Mouse (Mus musculus): ENCODE results near the gene Fam76a. TPM values are rescaled to one million over a fixed set of nuclear protein-coding genes. Genes with fewer than 3 reads are reported as not detected.
A peak's percentile ranks its signal among the peaks of the same experiment; 100 is the strongest.
"Not testable (repeated sequence)": the region's sequence is repeated elsewhere in the genome, so short reads cannot be mapped to it uniquely, and the experiment has no call there.

The Fam76a gene
- total RNA-seq, 4 experiments from 2014 or later: 31.5 to 35.9 (median 33.8) TPM

DNA sequence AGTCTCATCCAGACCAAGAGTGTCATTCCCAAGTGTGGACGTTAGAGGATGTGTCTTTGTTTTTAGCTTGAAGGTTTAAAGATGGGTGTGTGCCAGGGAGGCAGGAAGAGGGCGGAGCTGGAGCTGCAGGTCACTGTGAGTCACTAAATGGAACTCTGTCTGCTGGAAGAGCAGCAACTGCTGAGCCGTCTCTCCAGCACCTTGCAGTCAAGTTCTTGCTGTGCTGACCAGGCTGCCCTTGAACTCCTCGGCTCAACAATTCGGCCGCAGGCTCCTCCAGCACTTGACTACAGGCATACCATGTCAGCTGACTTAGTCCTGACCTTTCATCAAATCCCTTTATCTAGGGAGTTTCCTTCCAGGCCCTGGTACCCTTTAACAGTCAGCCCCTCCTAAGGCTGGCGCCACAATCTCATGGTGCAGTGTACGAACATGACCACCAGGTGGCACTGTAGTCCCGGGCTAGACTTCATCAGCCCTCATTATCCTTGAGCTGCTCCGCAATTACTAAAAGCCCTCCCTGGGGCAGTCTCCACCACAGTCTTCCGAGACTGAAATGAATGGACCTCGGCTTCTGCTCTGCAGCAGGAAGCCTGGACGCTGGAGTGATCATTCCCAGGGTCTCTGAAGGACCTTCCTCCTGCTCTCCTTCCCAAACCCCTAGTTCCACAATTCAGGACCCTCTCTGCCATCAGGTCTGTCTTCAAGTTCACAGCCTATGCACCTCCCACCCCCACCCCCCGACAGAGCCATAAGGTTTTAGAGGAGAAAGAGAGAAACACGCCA, 23.1 kb upstream of the Fam76a start:
- DNase-seq (ENCODE audit: low spot score in 2 of 2): peak; percentile 68 to 72

DNA sequence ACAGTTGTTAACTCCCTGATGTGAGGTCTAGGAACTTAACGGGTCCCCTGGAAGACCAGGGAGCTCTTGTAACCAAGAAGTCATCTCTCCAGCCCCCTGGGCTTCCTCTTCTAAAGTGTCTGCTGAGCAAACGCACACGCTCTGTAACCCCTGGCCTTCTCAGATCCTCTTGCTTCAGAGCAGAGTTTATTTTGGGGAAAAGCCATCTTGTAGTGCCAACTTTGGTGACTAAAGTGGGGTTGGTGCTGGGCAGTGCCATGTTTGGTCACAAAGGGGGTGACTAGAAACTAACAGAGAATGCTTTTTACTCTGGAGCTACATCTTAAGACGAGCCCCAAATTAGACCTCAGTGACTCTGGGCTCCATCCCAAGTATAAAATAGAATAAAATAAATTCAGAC, 22.4 kb upstream of the Fam76a start:
- DNase-seq (ENCODE audit: low spot score in 2 of 2): no peak

DNA sequence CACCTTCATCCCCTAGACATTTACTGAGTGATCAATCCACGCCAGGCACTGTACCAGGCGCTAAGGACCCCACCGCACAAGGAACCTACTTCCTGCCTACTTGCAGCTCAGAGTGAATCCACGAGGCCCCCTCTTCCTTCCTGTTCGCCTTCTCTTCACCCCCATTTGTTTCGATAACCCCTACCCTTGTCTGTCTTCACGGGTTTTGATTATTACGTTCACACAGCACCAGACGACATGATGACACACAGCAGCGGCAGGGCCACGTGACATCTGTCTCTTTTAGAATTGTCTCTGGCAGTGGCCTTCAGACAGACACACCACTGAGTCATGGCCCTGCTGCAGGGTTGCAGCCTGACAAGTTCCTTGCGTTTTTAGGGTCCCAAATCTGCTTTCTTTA, 21.7 kb upstream of the Fam76a start:
- no peak for DNase-seq (ENCODE audit: low spot score in 2 of 2)

DNA sequence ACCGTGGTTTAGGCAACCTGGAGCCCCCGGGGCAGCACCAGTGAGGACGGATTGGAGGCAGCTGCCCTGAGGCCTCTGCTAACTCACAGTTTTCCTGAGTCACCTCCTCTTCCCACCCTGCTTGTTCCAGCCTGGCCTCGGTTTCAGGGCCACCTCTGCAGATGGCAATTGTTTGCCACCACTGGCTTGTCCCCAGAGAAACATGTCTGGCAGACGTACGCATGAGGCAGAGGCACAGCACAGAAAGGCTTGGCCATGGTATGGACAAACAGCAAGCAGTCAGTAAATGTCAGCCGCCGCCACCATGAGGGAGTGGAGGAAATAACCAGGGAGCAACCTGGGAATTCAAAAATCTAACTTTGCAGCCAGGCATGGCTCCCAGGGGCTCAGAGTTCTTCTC, 20.7 kb upstream of the Fam76a start:
- no peak for DNase-seq (ENCODE audit: low spot score in 2 of 2)

DNA sequence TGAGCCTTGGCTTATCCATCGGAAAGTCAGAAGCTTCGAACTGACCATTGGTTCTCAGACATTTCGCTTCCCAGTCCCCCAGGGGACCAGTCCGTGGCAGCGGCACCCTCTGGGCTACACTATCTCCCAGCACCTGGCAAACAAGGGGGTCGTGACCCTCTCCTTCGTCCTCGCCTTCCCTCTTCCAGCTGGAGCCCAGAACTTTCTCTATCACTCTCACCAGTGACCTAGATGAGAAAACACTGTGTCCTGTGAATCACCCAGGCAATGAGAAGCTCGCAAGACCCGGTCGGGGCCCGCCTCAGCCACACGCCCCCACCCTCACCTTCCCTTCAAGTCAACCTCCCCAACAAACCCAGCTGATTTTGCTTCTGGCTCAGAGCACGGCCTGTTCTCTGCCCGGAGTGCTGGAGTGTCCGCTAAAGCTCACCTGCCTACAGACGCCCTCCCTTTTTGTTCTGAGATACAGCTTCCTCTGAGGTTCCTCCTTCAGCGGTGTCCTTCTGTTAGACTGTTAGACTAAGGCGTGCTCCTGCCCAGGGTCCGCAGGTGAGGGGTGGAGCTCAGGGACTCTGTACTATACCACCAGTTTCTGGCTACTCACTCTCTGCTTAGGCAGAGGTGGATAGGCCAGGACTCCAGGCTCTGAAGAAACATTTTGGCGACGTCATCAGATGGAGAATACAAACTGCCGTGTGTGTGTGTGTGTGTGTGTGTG, 18.8 kb upstream of the Fam76a start:
- DNase-seq (ENCODE audit: low spot score in 2 of 2): no peak

DNA sequence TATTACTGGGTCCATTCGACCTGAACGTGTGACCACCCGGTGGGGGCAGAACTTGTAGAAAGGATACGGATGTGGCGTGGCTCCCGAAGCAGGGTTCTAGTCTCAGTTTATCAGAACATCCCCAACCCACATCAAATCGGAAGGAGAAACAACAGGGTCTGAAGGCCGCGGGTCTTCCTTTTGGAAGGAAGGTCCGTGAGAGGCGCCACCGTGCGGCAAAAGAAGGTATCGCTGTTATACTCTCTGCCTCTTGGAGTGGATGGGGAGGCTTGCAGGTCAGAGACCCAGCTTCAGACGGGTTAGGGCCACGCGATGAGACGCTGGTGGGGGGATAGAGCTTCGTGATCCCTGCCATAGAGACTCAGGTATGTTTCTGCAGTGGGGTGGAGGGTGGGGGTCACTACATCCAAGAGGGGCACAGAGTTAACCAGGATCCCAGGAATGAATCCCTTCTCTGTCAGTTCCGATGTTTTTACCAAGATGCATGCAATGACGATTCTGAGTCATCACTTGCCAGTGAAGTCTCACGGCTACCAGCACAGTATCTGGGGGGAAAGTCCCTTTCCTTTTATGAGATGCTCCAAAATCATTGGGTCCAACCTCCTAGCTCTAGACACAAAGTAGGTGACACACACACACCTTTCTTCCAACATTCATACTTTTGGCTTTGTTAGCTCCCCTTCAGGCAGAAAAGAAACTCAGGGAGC, 17.2 kb upstream of the Fam76a start:
- peak; percentile 41 to 49 for DNase-seq (ENCODE audit: low spot score in 2 of 2)

DNA sequence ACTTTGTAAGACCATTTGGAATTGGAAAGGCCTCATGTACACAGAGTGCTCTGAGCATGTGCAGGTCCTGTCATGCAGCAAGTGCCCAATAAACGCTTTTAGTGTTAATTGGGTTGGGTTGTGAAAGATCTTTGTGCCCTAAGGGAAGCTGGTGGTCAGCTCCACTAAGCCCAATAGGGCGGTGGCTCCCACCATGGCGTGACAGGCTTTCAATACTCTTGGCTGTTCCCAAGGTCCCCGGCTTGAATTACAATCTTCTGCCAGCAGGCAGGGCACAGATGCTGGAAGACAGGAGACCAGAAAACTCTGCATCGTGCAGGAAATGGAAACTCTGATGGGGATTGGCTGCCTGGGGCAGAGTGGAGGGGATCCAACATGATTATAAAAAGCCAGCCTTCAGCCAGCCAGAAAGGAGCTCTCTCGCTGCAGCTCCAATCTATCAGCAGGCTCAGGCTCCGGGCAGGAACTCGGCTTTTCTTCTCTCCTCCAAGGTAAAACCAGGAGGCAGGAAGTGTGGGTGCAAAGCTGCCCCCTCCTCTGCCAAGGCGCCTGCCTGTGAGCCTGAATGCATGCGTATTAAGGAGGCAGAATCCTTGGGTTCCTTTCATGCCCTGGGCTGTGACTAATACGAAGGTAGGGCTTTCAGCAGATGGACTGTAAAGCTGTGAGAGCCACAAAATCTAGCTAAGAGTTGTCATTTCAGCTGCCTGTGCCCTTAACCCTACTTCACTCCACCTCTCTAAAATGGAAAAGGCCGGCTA, 16.0 kb upstream of the Fam76a start:
- peak in 1 of 2 experiments; percentile 17 for DNase-seq (ENCODE audit: low spot score in 2 of 2)

DNA sequence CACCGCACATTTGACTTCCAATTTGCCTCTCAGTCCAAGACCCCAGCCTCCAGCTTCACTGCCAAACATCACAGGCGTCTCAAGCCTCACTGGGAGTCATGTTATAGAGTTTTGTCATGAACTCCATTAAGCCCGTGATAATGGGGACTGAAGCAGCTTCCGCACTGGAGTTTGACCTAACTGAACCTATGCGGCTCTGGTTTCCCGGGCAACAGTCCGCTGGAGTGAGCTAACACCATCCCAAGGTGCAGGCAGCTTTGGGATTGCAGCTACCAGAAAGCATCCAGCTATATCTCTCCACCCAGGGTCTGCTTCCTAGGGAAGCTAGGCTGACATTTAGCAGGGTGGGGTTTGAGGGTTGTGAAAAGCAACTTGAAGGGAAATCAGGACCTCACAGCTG, 12.3 kb upstream of the Fam76a start:
- no peak for DNase-seq (ENCODE audit: low spot score in 2 of 2)

DNA sequence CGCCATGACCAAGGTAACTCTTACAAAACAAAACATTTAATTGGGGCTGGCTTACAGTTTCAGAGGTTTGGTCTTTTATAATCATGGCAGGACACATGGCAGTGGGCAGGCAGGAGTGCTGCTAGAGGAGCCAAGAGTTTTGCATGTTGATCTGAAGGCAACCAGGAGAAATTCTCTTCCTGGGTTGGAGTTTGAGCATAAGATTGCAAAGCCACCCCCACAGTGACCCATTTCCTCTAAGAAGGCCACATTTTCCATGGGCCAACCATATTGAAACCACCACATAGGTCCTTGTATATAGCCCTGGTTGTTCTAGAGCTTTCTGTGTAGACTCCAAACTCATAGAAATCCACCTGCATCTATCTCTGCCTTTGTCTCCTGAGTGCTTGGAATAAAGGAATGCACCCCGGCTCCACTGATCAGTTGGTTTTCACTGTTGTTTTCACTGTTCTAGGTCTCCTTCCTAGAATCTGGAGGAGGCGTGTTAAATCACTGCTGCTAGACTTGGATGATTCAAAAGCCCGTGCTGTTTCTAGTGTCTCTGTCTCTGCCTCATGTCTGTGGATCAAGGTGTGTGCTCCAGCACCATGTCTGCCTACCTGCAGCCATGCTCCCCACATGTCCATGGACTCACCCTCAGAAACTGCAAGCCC, 10.5 kb upstream of the Fam76a start:
- DNase-seq (ENCODE audit: low spot score in 2 of 2): no peak

DNA sequence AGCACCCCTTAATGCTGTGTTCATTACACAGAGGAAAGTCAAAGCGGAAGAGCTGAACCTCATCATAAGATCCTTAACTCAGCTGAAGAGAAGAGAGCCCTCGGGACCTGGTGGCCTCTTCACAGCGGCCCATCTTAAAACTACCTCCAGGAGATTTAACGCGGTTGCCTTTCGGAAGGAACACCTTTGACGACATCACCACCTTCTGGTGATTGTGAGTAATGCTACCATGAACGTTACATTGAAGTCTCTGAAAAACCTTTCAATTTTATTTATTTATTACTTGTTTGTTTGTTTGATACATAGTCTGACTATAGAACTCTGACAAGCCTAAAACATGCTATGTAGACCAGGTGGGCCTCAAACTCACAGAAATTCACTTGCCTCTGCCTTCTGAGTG, 8.4 kb upstream of the Fam76a start:
- DNase-seq (ENCODE audit: low spot score in 2 of 2): no peak

DNA sequence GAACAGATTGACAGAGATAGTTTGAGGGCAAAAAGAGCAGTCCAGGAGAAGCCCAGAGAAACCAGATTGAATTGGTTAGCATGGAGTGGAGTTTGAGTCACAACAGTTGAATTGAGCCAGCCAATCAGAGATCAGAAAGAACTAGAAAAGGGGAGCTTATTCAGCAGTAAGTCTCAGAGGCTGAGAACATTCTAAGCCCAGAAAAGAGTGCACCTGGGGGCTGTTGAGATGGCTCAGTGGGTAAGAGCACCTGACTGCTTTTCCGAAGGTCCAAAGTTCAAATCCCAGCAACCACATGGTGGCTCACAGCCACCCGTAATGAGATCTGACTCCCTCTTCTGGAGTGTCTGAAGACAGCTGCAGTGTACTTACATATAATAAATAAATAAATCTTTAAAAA, 4.2 kb upstream of the Fam76a start:
- not testable (repeated sequence) for DNase-seq (ENCODE audit: low spot score in 2 of 2)

DNA sequence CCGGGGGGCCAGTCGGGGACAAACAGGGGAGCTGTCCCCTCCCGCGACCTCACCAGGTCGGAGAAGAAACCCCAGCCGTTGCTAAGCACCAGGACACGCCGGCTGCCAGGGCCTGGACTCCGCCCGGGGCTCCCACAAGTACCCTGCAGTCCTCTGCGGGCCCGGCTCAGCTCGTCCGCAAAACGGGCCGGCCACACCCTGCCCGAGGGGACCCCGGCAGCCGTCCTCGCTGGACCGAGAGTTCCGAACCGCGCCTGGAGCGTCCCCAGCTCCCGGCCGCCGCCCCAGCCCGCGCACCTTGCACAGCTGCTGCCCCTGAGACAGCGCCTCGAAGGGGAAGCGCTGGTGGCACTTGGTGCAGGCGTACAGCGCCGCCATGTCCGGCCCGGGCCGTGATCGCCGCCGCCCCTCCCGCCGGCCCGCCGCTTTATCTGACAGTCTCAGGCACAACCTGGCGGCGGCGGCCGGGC, 262 bp downstream of the Fam76a start:
- DNase-seq (ENCODE audit: low spot score in 2 of 2): peak in 1 of 2 experiments; percentile 64

DNA sequence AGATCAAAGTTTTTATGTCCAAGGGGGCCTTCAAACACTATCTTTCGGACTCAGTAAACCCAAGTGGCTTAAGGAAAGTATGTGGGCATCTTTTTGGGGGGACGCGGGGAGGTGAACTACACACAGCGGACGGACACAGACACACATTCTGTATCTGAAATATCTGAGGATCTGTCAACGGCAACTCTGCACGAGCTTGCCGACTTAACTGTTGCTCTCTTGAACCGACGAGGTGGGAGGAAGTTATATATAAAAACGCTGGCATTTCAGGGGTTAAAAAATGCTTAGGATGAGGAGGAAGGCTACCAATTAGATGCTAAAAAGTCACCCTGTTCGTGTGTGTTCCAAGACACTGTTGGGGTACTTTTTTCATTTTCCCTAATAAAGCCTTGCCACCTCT, 870 bp downstream of the Fam76a start:
- DNase-seq (ENCODE audit: low spot score in 2 of 2): no peak

DNA sequence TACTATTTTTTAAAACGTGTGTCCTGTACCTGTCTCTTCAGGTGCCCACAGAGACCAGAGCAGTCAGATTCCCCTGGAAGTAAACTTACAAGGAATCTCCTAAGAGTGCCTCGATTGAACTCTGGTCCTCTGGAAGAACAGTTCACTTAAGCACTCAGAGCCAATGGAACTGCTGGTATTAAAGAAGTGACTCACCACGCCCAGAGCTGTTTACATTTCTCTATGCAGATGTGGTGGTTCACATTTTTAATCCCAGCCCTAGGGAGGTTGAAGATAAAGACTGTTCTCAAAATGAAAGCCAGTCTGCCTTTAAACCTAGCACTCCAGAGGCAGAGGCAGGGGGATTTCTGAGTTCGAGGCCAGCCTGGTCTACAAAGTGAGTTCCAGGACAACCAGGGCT, 2.2 kb downstream of the Fam76a start:
- DNase-seq (ENCODE audit: low spot score in 2 of 2): no peak

DNA sequence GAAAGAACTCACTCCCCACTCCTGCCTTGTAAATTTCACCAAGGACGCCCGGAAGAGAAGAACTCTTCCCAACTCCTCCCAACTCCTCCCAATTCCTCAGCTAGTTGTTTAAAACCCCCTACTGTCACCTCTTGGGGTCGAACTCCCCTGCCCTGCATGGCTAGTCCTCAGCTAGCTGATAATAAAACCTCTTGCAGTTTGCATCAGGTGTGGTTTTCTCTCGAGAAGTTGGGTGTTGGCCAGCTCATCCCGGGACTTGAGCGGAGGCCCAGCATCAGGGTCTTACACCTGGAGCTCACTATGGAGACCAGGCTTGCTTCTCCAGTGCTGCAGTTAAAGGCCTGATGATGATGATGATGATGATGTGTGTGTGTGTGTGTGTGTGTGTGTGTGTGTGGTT, 3.9 kb downstream of the Fam76a start:
- DNase-seq (ENCODE audit: low spot score in 2 of 2): not testable (repeated sequence)

DNA sequence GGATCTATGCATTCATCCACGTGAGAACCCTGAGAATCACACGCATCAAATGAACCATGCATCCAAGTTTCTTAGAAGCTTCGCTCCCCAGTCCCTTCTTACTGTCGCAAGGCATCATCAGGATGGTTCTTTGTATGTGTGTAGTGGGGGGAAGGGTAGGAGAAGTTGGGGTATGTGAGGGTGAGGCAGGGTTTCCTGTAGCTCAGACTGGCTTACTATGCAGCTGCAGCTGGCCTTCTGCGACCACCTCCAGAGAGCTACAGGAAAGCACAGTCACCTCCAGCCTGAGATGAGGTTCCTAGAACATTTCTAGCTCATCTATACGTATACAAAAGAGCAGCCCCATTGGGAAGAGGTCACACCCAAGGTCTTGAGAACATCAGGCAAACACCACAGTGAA, 10.2 kb downstream of the Fam76a start:
- no peak for DNase-seq (ENCODE audit: low spot score in 2 of 2)

DNA sequence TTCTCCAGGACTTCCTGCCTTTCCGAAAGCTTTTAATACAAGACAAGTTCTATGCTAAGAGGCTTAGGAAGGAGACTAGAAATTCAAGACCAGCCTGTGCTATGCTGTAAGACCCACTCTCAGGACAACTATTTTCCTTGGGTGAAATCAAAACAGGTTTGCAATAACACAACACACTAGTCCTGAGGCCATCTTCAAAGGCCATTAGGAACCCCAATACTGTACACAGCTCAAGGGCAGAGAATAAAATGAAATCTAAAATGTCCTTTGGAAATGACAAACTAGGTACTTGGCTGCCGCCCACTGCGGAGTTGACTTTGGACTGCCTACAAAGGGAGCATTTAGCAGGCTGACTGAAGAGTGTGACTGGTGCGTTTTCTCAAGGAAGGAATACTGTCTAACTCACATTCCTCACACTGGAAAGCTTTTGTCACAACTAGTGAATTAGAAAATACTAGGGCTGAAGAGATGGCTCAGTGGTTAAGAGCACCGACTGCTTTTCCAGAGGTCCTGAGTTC, 16.5 kb downstream of the Fam76a start:
- no peak for DNase-seq (ENCODE audit: low spot score in 2 of 2)

DNA sequence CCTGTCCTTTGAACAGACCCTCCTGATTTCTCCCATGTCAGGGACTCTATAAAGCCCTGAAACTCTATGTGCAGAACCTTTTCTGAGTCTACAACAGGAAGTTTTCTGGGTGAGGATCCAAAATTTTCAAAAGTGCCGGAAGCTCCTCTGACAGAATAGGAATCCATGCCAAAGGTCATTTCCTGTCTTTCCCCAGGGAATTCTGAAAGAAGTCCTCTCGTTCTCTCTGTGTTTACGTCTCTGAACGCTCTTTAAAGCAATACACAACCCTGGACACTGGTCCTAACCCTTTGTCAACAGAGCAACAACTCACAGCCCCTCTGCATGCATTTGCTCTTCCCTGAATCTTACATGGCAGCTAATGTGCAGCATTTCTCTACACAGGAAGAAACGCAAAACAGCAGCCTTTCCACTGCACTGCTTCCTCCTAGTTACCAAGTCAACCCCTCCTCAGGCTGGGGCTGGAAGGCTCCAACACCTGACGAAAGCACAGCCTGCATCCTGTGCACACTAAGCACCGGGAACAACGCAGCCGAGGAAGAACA, 17.5 kb downstream of the Fam76a start:
- no peak for DNase-seq (ENCODE audit: low spot score in 2 of 2)

DNA sequence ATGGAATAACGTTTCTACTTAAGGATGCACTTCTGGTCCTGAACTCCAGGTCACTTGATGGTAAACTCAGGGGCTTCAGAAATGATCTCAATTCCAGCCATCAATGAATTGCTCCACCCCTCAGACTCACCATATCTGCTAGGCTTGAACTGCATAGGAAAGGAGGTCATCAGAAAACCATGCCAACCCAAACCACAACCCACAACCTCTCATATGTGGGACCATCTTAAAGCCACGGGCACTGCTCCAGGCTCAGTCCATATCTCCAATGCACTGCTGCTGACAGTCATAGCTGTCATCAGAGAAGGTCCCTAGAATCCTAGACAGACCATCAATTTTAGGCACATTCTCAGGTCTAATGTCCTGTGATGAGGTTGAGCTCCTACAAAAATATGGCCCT, 18.3 kb downstream of the Fam76a start:
- DNase-seq (ENCODE audit: low spot score in 2 of 2): no peak

DNA sequence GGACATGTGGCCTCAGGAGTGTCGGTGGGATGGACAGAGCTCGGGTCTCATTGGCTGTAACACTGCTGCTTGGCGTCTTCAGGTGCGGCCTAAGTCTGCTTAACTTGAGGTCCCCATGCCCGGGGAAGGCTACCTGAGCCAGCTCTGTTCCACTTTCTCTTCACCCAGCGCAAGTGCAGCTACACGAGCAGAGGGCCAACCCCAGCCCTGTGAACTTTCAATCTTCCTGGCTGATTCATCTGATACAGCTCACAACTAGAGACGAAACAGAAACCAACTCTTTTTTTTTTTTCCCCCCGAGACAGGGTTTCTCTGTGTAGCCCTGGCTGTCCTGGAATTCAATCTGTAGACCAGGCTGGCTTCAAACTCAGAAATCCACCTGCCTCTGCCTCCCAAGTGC, 24.2 kb downstream of the Fam76a start:
- DNase-seq (ENCODE audit: low spot score in 2 of 2): no peak

All from gastrocnemius, adult 8-10 months (tissue).